Mouse (Mus musculus) limb, embryonic 13.5 days (tissue): Measurements from ENCODE around the gene Ppp2r3a. TPM values are rescaled to one million over a fixed set of nuclear protein-coding genes. Genes with fewer than 3 reads are reported as not detected.

Source experiments
- ATAC-seq: fragments of 200-750 bp; cut with Nextera tagmentation; 2 replicates; pipeline ENCODE4 v1.8.0; 2017; ENCODE audit warnings: low read depth, moderate number of reproducible peaks, moderate TSS enrichment; ENCODE audit not compliant: low FRiP score
- H3K27ac ChIP-seq: fragments of 300-500 bp; sonication (generic); 2 replicates; pipeline ENCODE4 v1.5.1; 2015; ENCODE audit warnings: inconsistent platforms, mild to moderate bottlenecking, moderate library complexity
- H3K27me3 ChIP-seq: fragments of 300-500 bp; sonication (generic); 2 replicates; pipeline ENCODE4 v1.6.1; 2015; ENCODE audit warnings: mild to moderate bottlenecking, inconsistent platforms
- H3K36me3 ChIP-seq: fragments of 300-500 bp; sonication (generic); 2 replicates; pipeline ENCODE4 v1.6.1; 2015; ENCODE audit warnings: inconsistent platforms, mild to moderate bottlenecking, moderate library complexity
- H3K4me1 ChIP-seq: fragments of 300-500 bp; sonication (generic); 2 replicates; pipeline ENCODE4 v1.6.1; 2015; ENCODE audit warnings: inconsistent platforms
- H3K4me2 ChIP-seq: fragments of 300-500 bp; sonication (generic); replicated peaks from 2 replicates; pipeline ENCODE4 v1.6.1; 2015; ENCODE audit warnings: inconsistent platforms, mild to moderate bottlenecking, moderate library complexity
- H3K4me3 ChIP-seq: fragments of 300-500 bp; sonication (generic); 2 replicates; pipeline ENCODE4 v1.5.1; 2015; ENCODE audit warnings: moderate library complexity, mild to moderate bottlenecking, inconsistent platforms
- H3K9ac ChIP-seq: fragments of 300-500 bp; sonication (generic); 2 replicates; pipeline ENCODE4 v1.6.1; 2015; ENCODE audit warnings: mild to moderate bottlenecking, inconsistent platforms
- H3K9me3 ChIP-seq: fragments of 300-500 bp; sonication (generic); 2 replicates; pipeline ENCODE4 v1.6.1; 2016; ENCODE audit warnings: inconsistent platforms
- WGBS: fragments of 180-500 bp; shearing (Covaris S2); methylation state at CpG from one replicate; pipeline ENCODE4 v1.1.7; 2015; 5-methylcytosine and 5-hydroxymethylcytosine counted together
- polyA plus RNA-seq: library from polyadenylated mRNA; unstranded; fragments of >200 nt; fragmentation: Nextera tagmentation; extraction: Ambion mirVana; gene quantifications from 2 replicates; pipeline ENCODE4 v1.2.1, GENCODE M21; 2015

Gene Ppp2r3a
- polyA plus RNA-seq, 1 experiment from 2014 or later: 18.1 TPM

- peaks cover 13% of the 10 kb centered on the region for H3K4me1 ChIP-seq
- no peak overlapping the region; the same call in 1 of the 2 replicates for H3K4me2 ChIP-seq
- no peaks in the 10 kb centered on the region for H3K36me3 ChIP-seq
- no peak overlapping the region; the same call in 1 of the 2 replicates for H3K9ac ChIP-seq
- H3K27ac ChIP-seq: no peak overlapping the region
- H3K4me3 ChIP-seq: no peak overlapping the region
- H3K27me3 ChIP-seq: no peaks in the 10 kb centered on the region
- 49% methylated on average over 5 of the region's 5 CpGs for WGBS
- no peaks in the 10 kb centered on the region for H3K9me3 ChIP-seq
- no peak for ATAC-seq
Measured at GRCm38 (mm10) chr9:101072506-101072905, 179.1 kb downstream of the Ppp2r3a start.

- no peaks in the 10 kb centered on the region for H3K36me3 ChIP-seq
- no peaks in the 10 kb centered on the region for H3K9me3 ChIP-seq
- H3K4me2 ChIP-seq: no peak overlapping the region
- no peak for ATAC-seq
- H3K4me3 ChIP-seq: no peak overlapping the region
- H3K27ac ChIP-seq: no peak overlapping the region
- H3K4me1 ChIP-seq: peaks cover 5% of the 10 kb centered on the region; the same call in 1 of the 2 replicates
- WGBS: 92% methylated on average over 3 of the region's 3 CpGs
- H3K27me3 ChIP-seq: no peaks in the 10 kb centered on the region
- H3K9ac ChIP-seq: no peak overlapping the region
Measured at GRCm38 (mm10) chr9:101069781-101070180, 181.8 kb downstream of the Ppp2r3a start.

GRCm38 (mm10) chr9:101065076-101065602 lies 186.5 kb downstream of the Ppp2r3a start:
- Histone ChIP-seq H3K4me1 (no peaks in the 10 kb centered on the region), H3K9me3 (no peaks in the 10 kb centered on the region), H3K9ac (no peak overlapping the region), H3K4me3 (no peak overlapping the region), H3K4me2 (no peak overlapping the region), H3K27ac (no peak overlapping the region), H3K36me3 (no peaks in the 10 kb centered on the region), H3K27me3 (no peaks in the 10 kb centered on the region)
- 88% methylated on average over 3 of the region's 3 CpGs for WGBS
- no peak for ATAC-seq

- no peaks in the 10 kb centered on the region for H3K36me3 ChIP-seq
- no peaks in the 10 kb centered on the region for H3K27me3 ChIP-seq
- ATAC-seq: no peak
- WGBS: 71% methylated on average over 6 of the region's 6 CpGs
- no peak overlapping the region for H3K4me3 ChIP-seq
- H3K4me1 ChIP-seq: no peaks in the 10 kb centered on the region
- no peak overlapping the region for H3K4me2 ChIP-seq
- no peak overlapping the region for H3K27ac ChIP-seq
- no peak overlapping the region for H3K9ac ChIP-seq
- no peaks in the 10 kb centered on the region for H3K9me3 ChIP-seq
Measured at GRCm38 (mm10) chr9:101062253-101062780, 189.3 kb downstream of the Ppp2r3a start.

DNA sequence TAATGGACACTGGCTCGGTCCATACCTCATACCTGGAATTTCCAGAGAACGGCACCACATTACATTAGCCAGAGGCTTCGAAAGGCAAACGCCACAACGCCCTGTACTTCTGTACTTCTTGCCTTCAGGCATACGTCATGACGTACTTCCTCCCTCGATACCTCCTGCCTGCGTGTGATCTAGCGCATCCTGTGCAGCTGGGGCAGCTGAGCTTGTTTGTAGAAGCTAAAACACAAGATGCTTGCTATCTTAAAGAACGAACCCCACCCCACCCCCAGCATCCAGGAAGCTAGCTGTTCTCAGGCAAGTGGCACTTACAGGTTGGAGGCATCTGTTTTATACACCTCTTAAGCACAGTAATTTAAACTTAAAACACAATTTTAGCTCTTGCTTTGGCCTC lies 190.6 kb downstream of the Ppp2r3a start:
- Histone ChIP-seq H3K27ac (no peak overlapping the region), H3K36me3 (no peaks in the 10 kb centered on the region), H3K4me1 (no peaks in the 10 kb centered on the region), H3K4me3 (no peak overlapping the region), H3K27me3 (no peaks in the 10 kb centered on the region), H3K9me3 (no peaks in the 10 kb centered on the region), H3K4me2 (no peak overlapping the region), H3K9ac (no peak overlapping the region)
- no peak for ATAC-seq
- WGBS: 63% methylated on average over 11 of the region's 11 CpGs

DNA sequence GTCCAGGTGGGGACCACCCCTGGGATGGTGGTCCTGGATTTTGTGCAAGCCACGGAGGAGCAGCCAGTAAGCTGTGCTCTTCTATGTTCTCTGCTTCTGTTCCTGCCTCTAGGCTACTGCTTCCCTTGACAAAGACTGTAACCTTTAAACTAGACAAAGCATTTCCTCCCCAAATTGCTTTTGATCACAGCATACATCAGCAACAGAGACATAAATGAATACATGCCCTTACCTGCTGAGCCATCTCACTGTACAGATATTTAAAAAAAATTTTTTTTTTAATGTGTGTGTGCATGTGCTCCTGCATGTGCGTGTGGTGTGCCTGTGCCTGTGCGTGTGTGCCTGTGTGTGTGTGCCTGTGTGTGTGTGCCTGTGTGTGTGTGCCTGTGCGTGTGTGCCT lies 194.4 kb downstream of the Ppp2r3a start:
- no peak overlapping the region for H3K4me3 ChIP-seq
- no peak overlapping the region for H3K9ac ChIP-seq
- 87% methylated on average over 4 of the region's 4 CpGs for WGBS
- no peak for ATAC-seq
- H3K27me3 ChIP-seq: no peaks in the 10 kb centered on the region
- H3K9me3 ChIP-seq: no peaks in the 10 kb centered on the region
- no peaks in the 10 kb centered on the region for H3K4me1 ChIP-seq
- no peaks in the 10 kb centered on the region for H3K36me3 ChIP-seq
- H3K27ac ChIP-seq: no peak overlapping the region
- no peak overlapping the region for H3K4me2 ChIP-seq

Other genes with a start within 250 kb of the Ppp2r3a start
- gene Pccb, start 216.9 kb downstream of the Ppp2r3a start, polyA plus RNA-seq: 26.1 and 29.6 TPM in 2 replicates
- 5.2 and 5.5 TPM in 2 replicates for gene Msl2, start 177.7 kb downstream of the Ppp2r3a start, polyA plus RNA-seq